Mouse (Mus musculus) T-cell, adult 2 months (primary cell): ENCODE data around the gene Brd3os.

ENCODE experiments used
- DNase-seq: peaks from one replicate; pipeline ENCODE4 v3.0.0; 2022; ENCODE audit warnings: low spot score

Brd3os gene

DNA sequence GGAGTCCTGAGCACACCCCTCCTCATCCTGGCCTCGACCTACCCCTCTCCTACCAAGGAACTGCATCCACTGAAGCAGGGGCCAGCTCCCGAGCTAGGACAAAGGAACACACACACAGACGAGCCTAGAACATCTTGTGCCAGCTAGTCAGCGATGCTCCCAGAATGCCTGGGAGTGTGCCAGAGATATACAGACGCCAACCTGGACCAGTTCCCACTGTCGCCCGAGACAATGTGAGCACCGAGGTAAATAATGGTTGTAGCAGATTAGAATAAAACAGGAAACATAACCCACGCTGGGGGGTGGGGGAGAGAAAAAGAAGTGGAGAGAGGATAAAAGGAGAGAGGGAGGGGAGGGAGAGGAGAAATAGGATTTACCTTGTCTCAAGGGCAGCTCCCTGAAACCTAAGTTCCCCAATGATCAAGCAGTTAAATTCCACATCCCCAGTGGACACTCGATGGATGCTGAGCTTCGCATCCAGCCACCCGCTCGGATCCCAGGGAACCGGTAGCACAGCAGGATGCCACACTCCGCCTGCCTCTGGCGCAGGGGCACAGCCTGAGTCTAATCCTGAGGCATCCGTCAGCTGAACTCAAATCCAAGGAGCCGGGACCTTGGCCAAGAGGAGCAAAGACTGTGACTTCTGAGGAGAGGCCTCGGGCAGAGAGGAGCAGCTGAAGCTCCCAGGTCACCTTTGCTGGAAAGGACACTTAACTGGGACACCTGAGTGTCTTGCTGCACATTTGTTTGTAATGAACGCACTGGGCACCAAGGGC, 20.6 kb upstream of the Brd3os start:
- DNase-seq, result no peak

DNA sequence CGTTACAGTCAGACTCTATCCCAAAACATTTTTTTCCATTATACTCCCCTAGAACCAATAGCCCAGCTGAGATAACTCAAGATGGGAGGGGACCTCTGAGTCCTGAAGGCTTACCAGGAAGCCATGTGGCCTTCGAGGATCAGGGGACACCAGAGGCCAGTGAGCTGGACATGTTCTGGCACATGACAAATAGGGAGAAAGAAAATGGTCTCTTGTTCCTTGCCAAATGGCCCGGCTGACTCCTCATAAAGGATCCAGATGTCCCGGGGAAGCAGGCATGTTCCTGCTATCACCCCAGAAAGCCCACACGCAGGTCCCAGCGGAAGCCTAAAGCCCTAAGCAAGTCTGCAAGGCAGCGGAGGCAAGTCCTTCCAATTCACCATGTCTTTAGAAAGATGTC, 18.5 kb upstream of the Brd3os start:
- DNase-seq, result no peak

DNA sequence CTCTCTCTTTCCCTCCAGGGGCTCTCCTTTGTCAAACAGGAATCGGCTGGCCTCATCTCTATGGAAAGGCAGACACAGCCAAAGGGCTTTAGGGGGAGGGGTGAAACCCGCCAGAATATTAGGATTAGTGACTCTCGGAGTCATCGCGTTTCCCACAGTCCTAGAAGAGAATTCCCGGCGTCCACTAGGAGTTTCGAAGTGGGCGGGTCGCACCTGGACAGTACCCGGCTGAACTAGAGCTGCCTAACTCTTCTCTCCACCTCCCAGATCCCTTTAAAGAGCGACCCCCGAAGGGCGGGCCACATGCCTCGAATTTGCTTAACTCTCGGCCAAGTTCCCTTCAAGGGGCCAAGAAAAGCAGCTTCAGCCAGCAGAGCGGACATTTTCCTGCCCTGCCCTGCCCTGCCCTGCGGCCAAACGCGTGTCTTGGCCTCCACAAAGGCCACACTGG, 16.9 kb upstream of the Brd3os start:
- DNase-seq, result no peak

DNA sequence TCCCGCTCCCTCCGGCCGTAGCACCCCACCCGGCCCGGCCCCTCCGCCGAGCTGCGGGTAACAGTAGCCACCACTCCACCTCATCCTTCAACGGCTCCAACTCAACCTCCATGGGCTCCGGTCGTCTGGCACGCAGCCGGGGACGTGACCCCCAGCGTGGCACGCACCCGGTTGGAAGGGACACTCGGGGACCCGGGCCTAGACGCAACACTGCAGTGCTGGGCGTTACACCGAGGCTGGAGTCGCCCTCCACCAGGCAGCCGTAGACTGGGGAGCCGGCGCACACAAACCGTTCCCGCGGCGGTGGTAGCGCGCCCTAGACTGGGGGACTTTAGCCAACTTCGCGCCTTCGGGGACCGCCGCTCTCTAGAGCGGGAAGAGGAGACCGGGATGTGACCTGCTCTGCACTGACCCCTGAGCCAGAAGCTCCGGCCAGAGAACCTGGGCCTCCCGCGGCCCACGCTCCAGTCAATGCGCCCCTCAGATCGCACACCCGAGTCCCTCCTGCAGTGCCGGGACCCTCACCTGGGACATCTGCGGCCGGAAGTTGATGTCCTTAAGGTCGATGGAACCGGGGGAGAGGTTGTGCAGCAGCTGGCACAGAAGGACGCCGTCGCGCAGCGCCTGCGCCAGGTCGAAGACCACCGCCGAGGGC, 16.2 kb upstream of the Brd3os start:
- no peak for DNase-seq

- DNase-seq, result no peak
These were observed 15.7 kb upstream of the Brd3os start for GRCm38 (mm10) chr2:27426406-27426854.

GRCm38 (mm10) chr2:27426855-27427457, 15.2 kb upstream of the Brd3os start, which contains the start of gene Vav2:
Gene Vav2 (minus strand): TSS chr2:27427033.
- DNase-seq, result peak; percentile 94

DNA sequence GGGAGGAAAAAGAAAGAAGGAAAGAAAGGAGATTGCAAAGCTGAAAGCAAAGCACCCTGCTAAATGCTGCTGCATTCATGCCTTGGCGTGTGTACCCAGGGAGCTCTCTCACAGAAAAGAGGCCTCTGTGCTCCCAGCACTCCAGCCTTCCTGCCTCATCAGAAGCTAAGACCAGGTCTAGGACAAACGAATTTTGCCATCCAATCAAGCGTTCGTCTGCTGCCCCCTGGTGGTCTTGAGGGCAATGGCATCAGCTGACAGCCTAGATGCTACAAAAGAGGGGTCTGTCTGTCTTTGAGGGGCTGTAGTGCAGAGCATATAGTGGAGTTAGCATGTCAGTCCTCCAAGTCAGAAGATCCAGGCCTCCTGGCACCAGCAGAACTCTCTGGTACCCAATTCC, 14.1 kb upstream of the Brd3os start:
- DNase-seq, result peak; percentile 73

DNA sequence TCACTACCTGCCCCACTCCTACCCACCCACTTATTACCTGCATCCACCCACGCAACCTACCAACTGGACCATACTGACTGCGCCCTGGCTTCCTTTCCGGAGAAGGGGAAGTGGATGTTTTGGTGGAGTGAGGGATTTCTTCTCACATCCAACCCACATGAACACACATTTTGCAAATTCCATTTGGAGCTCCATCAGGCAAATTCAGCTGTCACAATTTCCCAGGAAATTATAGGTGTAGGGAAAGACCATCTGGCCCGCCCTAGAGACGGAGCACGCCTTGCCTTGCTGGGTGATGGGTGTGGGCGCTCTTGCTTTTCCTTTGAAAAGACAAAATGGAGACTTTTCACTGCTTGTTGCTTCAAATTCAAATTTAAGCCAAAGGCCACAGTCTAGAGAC, 11.5 kb upstream of the Brd3os start:
- DNase-seq, result no peak

DNA sequence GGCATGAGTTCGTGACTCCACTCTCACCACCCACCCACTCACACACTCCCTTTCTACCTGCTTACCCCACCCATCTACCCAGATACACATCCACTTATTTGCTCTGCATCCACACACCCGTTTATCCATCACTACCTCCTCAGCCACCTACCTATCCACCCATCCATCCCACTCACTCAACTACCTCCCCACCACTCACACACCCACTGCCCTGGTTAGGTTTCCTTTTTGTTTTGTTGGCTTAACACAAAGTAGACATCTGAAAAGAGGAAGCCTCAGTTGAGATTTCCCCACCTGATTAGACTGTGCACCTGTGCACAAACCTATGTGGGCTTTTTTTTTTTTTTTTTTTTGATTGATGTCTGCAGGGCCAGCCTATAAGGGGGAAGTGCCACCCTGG, 9.5 kb upstream of the Brd3os start:
- DNase-seq, result no peak

DNA sequence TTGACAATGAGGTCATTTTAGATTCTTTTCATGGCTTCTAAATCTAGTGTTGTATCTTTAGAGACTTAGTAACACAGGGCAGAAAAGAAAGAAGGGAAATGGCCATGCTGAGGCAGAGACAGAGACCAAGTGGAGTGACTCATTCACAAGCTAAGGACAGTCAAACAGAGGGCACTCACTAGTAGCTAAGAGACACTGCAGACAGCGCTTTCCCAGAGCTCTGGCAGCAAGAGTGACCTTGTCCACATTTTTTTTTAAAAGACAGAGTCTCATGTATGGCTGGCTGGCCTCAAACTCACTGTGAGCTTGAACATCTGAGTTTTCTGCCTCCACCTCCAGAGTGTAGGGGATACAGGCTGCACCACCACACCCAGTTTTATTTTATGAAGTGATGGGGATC, 4.2 kb upstream of the Brd3os start:
- DNase-seq, result no peak

DNA sequence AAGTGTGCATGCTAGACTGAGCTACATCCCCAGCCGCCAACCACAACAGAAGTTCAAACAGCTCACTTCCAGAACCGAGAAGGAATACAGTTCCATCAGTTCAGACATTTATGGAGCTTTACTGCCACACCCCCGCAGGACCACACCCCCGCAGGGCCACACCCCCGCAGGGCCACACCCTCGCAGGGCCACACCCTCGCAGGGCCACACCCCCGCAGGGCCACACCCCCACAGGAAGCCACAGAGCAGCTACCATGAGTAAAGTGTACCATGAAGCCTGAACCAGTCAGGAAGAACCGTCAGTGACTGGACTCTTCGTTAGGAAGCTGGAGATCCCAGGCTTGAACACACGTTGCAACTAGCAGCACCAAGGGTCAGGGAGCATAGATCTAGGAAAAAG, 3.8 kb upstream of the Brd3os start:
- DNase-seq, result peak; percentile 53

DNA sequence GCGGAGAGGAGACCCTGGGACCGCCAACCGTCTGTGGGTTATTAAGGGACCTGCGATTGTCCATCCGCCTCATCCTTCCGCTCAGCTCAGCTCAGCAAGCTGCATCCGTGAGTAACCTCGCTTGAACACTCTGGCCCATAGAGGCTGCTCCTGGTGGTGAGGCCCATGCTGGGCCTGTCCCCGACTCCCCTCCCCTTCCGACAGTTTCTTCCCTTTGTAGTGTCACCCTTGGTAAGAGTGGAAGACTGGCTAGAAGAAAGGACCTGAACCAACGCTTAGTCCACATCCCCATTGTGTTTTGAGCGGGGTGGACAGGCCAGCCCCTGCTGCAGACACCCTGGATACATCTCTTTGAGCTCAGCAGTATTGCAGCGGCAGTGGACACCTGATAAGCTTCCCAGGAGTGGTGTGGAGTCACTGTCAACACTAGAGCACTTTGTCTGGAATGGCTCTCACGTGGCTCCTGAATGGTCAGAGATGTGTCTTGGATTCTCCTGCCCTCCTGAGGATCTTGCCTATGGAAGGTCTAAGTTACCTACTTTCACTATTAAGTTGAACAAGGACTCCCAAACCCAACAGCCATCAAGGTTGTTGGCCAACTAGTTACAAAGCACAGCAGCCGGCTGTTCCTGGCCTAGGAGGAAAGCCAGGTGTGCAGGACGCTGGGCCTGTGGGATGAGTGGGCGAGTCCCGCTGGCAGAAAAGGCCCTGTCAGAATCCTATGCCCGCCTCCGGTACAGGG, 755 bp downstream of the Brd3os start:
- no peak for DNase-seq

GRCm38 (mm10) chr2:27443450-27443708, 1.3 kb downstream of the Brd3os start:
- DNase-seq, result no peak

DNA sequence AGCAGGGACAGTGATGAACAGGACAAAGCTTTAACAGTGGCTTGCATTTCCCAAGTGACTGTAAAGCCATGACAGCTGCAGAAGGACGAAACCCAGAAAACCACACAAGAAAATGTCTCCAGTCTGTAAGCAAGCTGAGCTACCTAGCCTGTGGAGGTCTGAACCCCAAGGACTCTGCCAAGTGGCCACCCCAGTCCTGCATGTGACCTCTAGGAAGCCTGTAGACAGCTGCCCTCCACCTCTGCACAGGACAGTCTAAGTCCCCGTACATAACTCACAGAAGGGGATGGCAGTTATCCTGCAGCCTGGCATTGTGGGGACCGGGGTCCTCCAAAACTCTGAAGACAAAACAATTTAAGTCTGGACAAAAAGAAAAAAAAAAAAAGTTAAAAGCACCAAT, 3.8 kb downstream of the Brd3os start:
- DNase-seq, result no peak

DNA sequence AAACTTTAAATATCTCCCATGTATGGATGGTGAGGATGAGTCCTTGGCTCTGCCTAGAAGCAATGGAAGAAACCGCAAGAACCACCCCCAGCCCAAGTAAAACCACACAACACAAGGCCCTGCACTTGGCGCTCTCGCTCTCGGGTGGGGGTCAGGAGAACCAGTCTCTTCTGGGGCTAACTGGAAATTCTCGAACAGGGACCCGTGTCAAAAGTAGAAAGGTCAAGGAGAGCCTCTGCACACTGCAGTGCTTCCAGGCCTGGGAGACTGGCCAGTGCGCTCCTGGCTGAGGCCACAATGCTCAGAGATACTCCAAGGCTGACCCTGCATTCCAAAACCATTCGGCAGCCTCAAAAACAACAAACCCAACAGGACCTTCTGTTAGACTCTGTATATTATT, 4.7 kb downstream of the Brd3os start:
- DNase-seq, result no peak

GRCm38 (mm10) chr2:27447782-27448181, 5.7 kb downstream of the Brd3os start:
- no peak for DNase-seq

DNA sequence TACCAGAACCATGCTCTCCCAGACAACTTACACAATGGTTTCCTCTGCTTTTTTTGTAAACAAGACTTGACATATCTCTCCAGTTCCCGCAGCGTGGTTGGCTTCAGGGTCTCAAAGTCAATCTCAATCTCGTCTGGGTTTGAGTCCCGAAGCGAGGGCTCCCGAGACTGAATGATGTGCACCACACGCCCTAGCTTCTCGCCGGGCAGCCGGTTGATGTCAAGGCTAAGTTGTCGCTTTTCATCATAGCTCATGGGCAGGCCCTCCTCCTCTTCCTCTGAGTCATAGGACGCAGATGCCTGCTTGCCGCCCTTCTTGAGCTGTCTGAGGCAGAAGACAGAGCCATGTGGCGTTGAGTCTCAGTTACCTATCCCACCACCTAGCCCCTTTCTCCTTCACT, 8.1 kb downstream of the Brd3os start:
- no peak for DNase-seq

DNA sequence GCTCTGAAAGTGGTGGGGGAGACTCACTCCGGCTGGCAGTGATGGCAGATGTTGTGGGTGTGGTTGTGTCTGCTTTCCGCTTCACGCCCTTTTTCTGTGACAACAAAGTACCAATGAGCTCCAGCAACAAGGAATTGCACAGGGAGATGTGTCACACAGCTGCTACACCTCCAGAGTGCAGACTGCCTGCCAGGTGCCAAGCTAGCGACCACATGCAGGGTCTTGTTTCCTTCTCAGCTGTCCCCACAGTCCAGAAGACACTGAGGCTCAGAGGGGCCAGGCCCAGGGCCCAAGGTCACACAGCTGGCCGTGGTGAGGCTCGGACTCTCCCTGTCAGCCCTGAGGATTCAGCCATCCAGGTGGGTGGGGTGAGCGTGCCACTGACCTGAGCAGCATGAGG, 17.6 kb downstream of the Brd3os start:
- no peak for DNase-seq

DNA sequence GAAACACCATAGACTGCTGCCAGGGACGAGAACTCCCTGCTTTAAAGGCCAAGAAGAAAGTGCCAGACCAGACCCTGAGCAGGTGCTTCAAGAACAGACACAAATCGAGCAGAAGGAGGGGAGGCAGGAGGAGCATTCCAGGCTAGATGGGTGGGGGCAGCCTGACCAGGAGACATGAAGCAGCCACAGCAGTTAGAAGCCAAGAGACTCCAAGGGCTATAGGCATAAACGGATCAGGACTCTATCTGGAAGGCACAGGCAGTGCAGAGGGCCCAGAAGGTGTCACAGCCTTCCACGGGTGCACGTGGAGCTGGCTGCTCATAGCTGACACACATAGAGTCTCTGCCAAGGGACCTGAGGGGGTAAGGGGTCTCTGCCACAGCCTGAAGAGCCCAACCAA, 18.0 kb downstream of the Brd3os start:
- no peak for DNase-seq

- no peak for DNase-seq
These were observed 18.5 kb downstream of the Brd3os start for GRCm38 (mm10) chr2:27460651-27461050.

DNA sequence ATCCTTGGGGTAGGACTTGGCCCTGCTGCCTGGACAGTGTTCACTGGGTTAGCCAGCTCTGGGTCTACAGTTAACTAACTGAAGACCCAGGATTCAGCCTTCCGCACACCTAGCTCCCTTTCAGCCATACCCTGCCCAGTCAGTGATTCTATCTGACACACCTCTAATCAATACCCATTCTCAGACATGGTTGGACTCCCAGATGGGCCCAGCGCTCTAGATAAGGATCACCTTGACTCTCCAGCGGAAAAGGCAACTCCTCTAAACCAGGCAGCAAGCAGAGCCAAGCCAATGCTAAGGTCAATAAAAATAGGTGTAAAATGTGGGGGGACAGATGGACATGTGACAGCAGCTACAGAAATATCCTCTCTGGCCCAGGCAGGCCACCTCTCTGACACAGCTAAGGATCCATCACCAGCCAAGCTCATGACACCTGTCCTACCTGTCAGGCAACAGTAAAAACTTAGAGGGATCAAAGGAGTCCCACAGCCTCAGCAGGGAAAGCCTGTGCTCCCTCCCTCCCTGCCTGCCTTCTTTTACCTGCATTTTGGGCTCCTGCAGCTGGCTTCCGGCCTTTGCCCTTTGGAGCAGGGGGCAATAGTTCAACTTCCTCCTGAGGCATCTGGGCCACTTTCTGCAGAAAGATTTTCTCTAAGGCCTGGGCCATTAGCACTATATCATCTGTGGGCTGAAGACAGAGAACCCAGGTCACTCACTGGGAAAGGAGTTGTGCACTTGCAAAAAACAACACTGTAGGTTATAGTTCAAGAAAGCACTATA, 19.9 kb downstream of the Brd3os start:
- no peak for DNase-seq

DNA sequence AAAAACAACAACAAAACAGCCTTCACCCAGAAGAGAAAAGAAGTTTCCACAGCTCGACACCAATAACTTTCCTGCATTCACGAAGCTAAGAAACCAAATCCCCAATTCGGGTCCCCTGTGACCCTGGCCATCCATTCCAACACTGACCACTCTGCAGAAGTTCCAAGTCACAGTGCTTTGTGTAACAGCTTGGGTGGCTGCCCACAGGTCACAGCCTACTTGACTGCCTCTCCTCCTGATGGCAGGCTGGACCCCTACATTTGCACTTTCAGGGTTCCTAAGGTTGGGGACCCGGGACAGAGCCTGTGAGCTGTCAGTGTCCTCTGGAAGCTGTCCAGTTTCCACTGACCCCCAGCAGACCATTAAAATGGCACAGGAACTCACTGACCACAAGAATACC, 20.8 kb downstream of the Brd3os start:
- no peak for DNase-seq
